Mouse (Mus musculus): ENCODE measurements around the gene Bud31.
"Not testable (repeated sequence)": the region's sequence is repeated elsewhere in the genome, so short reads cannot be mapped to it uniquely, and the experiment has no call there.

Bud31 gene

GRCm38 (mm10) chr5:145139571-145140519, at the start of gene Bud31, which contains the start of gene Pdap1:
Bud31 (plus strand) TSS chr5:145140362.
Pdap1 (minus strand) TSS chr5:145140238.
- peak; percentile 93 to 95 for DNase-seq

GRCm38 (mm10) chr5:145096195-145096594, 44.0 kb upstream of the Bud31 start:
- no peak for DNase-seq

- no peak for DNase-seq
These were observed 41.8 kb upstream of the Bud31 start for GRCm38 (mm10) chr5:145098340-145098821.

GRCm38 (mm10) chr5:145100960-145101359, 39.2 kb upstream of the Bud31 start:
- DNase-seq: no peak

- DNase-seq: not testable (repeated sequence)
These were observed 38.7 kb upstream of the Bud31 start for GRCm38 (mm10) chr5:145101451-145101850.

- DNase-seq: no peak
These were observed 37.5 kb upstream of the Bud31 start for GRCm38 (mm10) chr5:145102706-145103105.

GRCm38 (mm10) chr5:145104328-145104727, 35.8 kb upstream of the Bud31 start:
- no peak for DNase-seq

- no peak for DNase-seq
These were observed 34.4 kb upstream of the Bud31 start for GRCm38 (mm10) chr5:145105694-145106275.

- no peak for DNase-seq
These were observed 29.8 kb upstream of the Bud31 start for GRCm38 (mm10) chr5:145110401-145110800.

- no peak for DNase-seq
These were observed 27.6 kb upstream of the Bud31 start for GRCm38 (mm10) chr5:145112566-145112965.

- DNase-seq: no peak
These were observed 26.7 kb upstream of the Bud31 start for GRCm38 (mm10) chr5:145113416-145113815.

- DNase-seq: peak; percentile 78 to 79
These were observed 26.0 kb upstream of the Bud31 start, which contains the start of gene Arpc1b for GRCm38 (mm10) chr5:145114071-145114605. Arpc1b (plus strand) TSS chr5:145114215.

GRCm38 (mm10) chr5:145114606-145115473, 25.3 kb upstream of the Bud31 start:
- peak; percentile 81 to 83 for DNase-seq

- DNase-seq: no peak
These were observed 24.4 kb upstream of the Bud31 start for GRCm38 (mm10) chr5:145115736-145116135.

- peak; percentile 84 to 87 for DNase-seq
These were observed 23.8 kb upstream of the Bud31 start for GRCm38 (mm10) chr5:145116316-145116715.

- peak; percentile 77 to 82 for DNase-seq
These were observed 23.2 kb upstream of the Bud31 start for GRCm38 (mm10) chr5:145116916-145117315.

GRCm38 (mm10) chr5:145118005-145118404, 22.2 kb upstream of the Bud31 start:
- DNase-seq: peak in 1 of 2 experiments; percentile 40

GRCm38 (mm10) chr5:145118461-145118860, 21.7 kb upstream of the Bud31 start:
- no peak for DNase-seq

- DNase-seq: no peak
These were observed 20.8 kb upstream of the Bud31 start for GRCm38 (mm10) chr5:145119385-145119784.

GRCm38 (mm10) chr5:145120921-145121320, 19.2 kb upstream of the Bud31 start:
- DNase-seq: no peak

GRCm38 (mm10) chr5:145123396-145123795, 16.8 kb upstream of the Bud31 start:
- DNase-seq: no peak

GRCm38 (mm10) chr5:145126580-145126979, 13.6 kb upstream of the Bud31 start:
- DNase-seq: no peak

Measured in lung, adult 18-20 months (tissue).